Mouse (Mus musculus) natural killer cell, adult 2 months (primary cell): ENCODE measurements around the gene Fam234b.
A peak's percentile ranks its signal among the peaks of the same experiment; 100 is the strongest.

Experiments
- DNase-seq, 2 experiments: peaks; one replicate each; pipeline ENCODE4 v3.0.0; 2022; ENCODE audit warnings: low spot score in 2 of 2

Fam234b gene

DNA sequence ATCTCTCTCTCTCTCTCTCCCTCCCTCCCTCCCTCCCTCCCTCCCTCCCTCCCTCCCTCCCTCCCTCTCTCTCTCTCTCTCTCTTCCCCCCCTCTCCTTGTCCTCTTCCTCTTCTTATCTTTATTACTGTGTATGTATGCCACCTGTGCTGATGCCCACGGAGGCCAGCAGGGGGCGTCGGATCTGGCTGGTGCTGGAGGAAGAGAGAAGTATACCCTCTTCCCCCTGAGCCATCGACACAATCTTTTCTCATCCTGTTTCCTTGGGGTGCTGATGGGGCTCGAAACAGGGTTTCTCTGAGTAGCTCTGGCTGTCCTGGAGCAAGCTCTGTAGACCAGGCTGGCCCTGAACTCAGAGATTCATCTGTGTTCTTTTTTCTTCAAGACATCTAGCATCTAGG, 14.9 kb upstream of the Fam234b start:
- DNase-seq: peak in 1 of 2 experiments; percentile 8

DNA sequence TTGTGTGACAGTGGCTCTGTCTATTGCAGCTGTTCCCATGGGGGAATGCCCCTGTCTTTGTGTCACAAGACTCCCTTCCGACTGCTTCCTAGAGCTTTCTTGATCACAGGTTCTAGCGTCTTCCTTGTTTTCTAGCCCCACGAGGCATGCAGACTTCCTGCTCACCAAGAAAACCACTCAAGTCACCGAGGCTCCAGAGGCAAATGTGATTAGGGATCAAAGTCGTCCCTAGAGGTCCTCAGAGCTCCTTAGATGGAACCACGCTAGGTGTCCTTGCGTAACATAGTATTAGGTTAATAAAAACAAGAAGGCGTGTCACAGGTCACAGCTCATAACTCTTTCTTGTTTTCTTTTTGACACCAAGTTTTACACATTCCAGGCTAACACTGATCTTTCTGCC, 13.8 kb upstream of the Fam234b start:
- DNase-seq: peak in 1 of 2 experiments; percentile 3

DNA sequence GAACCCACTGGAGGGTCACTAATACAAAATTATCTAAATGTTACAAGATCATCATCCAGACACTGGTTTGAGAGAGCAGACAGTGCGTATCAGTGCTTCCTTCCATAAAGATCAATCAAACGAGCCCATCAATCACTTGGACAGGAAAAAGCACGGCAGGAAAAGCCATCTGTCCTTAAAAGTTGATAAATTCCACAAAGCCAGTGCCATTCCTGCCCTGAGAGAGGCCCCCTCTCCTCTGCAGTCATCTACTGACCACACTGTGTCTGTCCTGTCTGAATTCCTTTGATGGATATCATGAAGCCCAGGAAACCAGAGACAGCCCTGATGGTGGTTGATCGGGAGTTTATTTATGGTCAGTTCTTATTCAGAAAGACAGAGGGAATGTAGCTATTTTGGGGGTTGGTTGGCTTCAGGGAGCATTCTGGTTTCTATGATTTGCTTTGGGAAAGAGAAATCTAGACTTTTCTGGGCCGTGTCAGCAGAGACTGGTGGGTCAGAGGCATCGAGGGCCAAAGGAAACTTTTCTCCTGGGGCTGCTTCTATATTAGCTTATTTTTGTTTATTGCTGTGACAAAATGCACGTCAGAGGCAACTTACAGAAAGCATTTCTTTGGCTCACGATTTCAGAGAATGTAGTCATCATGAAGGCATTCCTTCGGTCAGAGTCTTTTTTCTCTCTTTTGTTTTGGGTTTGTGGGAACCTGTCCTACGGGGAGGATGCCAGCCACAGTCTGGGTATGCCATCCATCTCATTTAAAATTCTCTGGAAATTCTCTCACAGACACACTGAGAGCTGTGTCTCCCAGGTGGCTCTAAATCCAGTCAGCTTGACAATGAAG, 10.5 kb upstream of the Fam234b start:
- DNase-seq: no peak

DNA sequence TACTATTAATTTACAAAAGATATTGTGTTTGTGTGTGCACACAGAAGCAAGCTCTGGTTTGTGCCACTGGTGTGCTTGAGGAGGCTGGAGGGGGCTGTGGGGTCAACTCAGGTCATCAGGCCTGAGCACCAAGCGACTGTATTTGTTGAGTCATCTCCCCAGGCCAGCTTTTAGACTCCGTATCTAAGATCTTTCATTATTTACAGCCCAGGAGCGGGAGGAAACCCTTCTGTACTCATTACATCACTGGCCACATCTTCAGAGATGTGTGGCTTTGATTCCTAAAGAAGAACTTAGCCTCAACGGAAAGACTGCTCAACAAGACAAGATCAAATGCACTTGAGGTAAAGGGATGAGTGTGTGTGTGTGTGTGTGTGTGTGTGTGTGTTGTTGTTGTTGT, 9.1 kb upstream of the Fam234b start:
- no peak for DNase-seq

DNA sequence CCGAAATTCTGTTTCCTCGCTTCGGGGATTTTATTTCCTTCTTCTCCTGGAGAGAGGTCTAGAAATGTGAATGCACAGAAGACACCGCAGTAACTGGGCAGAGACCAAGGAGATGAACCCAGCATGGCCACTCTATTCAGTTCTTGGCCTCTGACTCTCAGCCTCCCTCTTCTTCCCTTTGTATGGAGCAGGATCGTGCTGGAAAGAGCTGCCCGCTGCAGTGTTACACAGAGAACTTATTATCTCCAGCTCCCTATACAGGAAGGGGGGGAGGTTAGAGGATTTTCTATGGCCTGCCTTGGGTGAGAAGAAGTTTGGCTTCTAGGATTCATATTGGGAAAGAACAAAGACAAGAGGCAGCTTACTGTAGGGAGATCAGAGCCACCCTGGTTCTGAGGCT, 7.7 kb upstream of the Fam234b start:
- no peak for DNase-seq

DNA sequence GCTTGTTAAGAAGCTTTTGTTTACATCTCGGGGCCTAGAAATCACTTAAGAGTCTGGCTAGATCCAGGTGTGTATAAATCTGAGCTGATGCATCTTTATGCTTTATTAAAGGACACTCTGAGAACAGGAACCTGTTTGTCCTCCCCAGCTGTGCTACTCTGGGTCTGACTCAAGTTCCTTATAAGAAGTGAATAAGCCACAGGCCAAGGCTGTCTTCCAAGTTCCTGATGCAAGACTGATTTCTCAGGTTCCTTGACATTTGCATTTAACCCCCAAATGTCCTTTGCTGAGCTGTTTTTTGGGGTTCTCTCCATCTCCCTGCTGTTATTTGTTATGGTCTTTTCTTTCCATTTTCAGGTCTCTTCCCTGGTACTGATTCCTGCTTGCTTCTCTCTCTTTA, 5.9 kb upstream of the Fam234b start:
- DNase-seq: no peak

DNA sequence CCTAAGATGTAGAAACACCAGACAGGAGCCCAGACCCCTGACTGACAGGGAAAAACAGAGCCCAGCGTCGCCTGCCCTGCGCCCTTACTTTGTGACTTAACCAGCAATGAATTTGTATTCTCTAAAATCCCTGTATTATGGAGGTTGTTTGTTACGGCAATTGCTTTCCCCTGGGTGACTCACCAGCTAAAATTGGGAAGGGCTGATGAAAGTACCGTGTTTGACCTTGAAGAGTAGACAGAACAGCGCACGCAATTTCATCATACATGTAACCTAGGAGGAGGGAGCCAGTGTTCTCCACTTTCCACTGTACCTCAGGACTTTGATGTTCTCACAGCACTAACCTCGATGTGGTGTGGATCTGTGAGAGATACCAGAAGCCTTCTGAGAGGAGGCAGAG, 4.8 kb upstream of the Fam234b start:
- no peak for DNase-seq

- no peak for DNase-seq
Observed at GRCm38 (mm10) chr6:135193733-135194132, 4.0 kb upstream of the Fam234b start.

GRCm38 (mm10) chr6:135194907-135195306, 2.9 kb upstream of the Fam234b start:
- DNase-seq: no peak

GRCm38 (mm10) chr6:135196707-135197106, 1.1 kb upstream of the Fam234b start:
- DNase-seq: no peak

GRCm38 (mm10) chr6:135197446-135197845, 331 bp upstream of the Fam234b start:
- DNase-seq: no peak

- DNase-seq: no peak
Observed at GRCm38 (mm10) chr6:135198726-135199125, 949 bp downstream of the Fam234b start.

DNA sequence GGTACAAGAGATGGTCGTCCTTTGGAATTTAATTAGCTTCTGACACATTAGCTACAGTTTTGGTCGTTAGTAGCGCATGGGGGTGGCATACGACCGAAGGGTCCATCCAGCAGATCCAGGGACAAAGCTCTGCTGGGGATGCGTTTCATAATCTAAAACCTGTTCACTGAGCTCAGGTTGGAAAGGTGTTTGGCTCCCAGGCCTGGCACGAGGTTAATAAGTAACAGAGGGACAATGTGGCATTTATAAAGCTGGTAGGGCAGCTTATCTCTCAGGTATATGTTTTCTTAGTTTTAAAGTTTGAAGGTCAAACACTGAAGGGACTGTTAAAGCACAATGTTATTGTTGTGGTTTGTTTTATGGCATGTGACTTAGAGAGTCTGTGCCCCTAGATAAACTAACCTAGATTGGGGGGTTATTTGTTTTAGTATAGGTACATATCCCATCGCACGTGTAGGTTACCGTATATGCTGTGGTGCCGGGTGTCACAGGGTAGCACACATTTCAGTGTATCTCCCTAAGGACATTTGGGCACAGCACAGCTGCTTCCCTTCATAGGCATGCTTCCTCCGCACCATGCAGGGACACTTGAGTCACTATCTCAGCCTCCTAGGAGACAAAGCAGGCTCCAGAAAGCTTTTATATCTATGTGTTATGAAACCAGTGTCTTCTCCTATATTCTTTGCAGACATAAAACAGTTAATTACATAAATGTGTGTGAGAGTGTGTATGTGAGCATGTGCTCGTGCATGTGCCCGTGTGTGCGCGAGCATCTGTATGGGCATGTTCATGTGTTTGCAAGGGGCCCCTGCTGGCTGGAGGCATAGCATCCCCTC, 2.6 kb downstream of the Fam234b start:
- no peak for DNase-seq

DNA sequence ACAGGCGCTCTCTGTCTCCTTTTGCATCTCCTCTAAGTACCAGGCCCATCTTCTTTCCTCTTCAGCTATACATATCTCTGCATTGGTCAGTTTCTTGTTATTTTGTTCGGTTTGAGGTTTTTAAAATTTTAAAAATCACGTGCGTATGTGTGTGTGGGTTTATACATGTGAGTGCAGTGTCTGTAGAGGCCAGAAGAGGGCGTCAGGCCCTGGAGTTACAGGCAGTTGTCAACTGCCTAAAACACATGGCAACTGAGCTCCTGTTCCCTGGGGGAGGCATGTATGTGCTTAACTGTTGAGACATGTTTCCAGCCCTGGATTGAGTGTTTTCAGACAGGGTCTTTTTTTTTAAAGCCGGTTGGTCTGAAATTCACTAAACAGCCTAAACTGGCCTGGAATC, 4.9 kb downstream of the Fam234b start:
- DNase-seq: no peak

DNA sequence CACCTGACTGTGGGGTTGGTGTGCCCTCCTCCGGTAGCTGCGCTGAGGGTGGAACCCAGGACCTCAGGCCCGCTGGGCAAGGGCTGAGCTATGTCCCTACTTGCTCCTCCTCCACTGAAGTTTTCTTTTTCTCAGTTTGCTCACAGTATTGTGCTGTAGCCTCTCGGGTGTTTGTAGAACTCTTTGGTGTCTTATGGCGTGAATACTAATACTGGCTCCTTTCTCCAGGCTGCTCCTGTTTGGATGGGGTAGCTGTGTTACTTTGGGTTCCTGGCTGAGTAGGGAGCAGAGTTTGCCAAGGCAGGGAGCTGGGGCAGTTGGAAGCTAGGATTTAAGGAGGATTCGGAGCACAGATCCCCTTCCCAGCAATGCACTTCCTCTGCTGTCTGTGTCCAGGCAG, 6.0 kb downstream of the Fam234b start:
- no peak for DNase-seq

GRCm38 (mm10) chr6:135204869-135205268, 7.1 kb downstream of the Fam234b start:
- DNase-seq: no peak

DNA sequence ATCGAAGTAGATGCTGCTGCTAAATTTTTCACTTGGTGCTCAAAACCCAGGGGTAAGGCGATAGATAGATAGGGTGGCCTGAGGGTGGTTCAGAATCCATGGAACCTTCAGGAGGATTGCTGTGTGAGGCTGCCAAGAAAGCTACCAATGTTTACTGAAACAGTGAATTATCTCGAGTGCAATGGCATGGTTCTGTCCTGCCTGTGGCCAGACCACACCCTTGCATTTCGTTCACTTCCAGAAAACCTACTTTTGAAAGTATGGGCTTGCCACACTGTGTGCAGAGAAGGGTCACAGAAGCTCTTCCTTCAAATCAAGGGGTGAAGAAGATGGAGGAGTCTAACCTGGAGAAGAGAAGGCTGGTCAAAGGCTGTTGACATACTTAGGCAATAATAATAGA, 8.0 kb downstream of the Fam234b start:
- DNase-seq: no peak

GRCm38 (mm10) chr6:135206909-135207308, 9.1 kb downstream of the Fam234b start:
- no peak for DNase-seq

GRCm38 (mm10) chr6:135211169-135211568, 13.4 kb downstream of the Fam234b start:
- DNase-seq: no peak

DNA sequence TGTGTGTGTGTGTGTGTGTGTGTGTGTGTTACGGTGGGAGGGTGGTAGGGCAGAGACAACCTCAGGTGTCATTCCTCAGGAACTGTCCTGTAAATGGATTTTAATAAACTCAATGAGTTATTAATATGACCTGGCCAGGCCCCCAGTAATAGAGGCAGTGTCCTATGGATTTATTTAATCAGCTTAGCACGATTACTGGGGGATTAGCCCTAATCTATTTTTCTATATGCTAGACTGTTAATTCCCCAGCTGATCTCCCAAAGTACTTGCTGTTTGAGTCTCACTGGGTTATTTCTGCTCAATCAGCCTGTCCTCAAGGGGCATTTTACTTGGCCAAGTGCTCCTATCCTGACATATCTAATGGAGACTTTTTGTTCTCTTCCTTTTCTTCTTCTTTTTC, 14.9 kb downstream of the Fam234b start:
- no peak for DNase-seq

- peak; percentile 16 to 41 for DNase-seq
Observed at GRCm38 (mm10) chr6:135218330-135218729, 20.6 kb downstream of the Fam234b start.

DNA sequence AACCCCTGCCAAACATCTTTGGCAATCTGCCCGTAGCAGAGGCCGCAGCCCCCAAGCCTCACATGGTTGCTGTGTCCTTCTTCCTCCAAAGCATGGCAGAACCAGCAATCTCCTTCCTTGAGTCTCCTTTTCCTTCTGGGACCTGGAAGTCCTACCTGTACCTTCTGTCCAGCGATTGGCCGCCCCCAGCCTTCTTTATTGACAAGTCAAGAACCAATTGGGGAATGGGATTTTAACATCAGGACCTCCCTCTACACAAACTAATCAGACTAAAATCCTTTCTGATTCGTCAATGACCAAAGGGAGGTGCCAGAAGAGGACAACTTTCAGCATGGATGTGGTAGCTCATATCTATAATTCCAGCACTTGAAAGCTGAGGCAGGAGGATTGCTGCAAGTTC, 22.1 kb downstream of the Fam234b start:
- no peak for DNase-seq
